Mouse (Mus musculus): ENCODE measurements around the gene Rbfox3. TPM values are rescaled to one million over a fixed set of nuclear protein-coding genes. Genes with fewer than 3 reads are reported as not detected.

The Rbfox3 gene
- polyA plus RNA-seq, 1 experiment: not detected

GRCm38 (mm10) chr11:118755003-118755402 lies 156.4 kb downstream of the Rbfox3 start:
- Histone ChIP-seq H3K27ac (ENCODE audit: insufficient read depth, low read depth, low read length) (no peak overlapping the region), H3K4me3 (ENCODE audit: insufficient read depth, low read length) (no peak overlapping the region), H3K4me1 (ENCODE audit: control insufficient read depth, insufficient read depth, low read length) (no peaks in the 10 kb centered on the region)
- TF ChIP-seq CTCF (IDR thresholded peaks at IDR 0.05; ENCODE audit: low read depth, low read length) (no peak), POLR2A (IDR thresholded peaks at IDR 0.05; ENCODE audit: borderline replicate concordance, low read depth, low read length) (no peak)

GRCm38 (mm10) chr11:118754535-118754934 lies 156.9 kb downstream of the Rbfox3 start:
- no peak for TF ChIP-seq CTCF (IDR thresholded peaks at IDR 0.05; ENCODE audit: low read depth, low read length)
- TF ChIP-seq POLR2A (IDR thresholded peaks at IDR 0.05; ENCODE audit: borderline replicate concordance, low read depth, low read length): no peak
- H3K4me3 ChIP-seq (ENCODE audit: insufficient read depth, low read length): no peak overlapping the region
- H3K27ac ChIP-seq (ENCODE audit: insufficient read depth, low read depth, low read length): no peak overlapping the region
- H3K4me1 ChIP-seq (ENCODE audit: control insufficient read depth, insufficient read depth, low read length): no peaks in the 10 kb centered on the region

GRCm38 (mm10) chr11:118751879-118752616 lies 159.3 kb downstream of the Rbfox3 start:
- Histone ChIP-seq H3K4me1 (ENCODE audit: control insufficient read depth, insufficient read depth, low read length) (no peaks in the 10 kb centered on the region), H3K4me3 (ENCODE audit: insufficient read depth, low read length) (no peak overlapping the region), H3K27ac (ENCODE audit: insufficient read depth, low read depth, low read length) (no peak overlapping the region)
- TF ChIP-seq CTCF (IDR thresholded peaks at IDR 0.05; ENCODE audit: low read depth, low read length): no peak
- no peak for TF ChIP-seq POLR2A (IDR thresholded peaks at IDR 0.05; ENCODE audit: borderline replicate concordance, low read depth, low read length)

GRCm38 (mm10) chr11:118750745-118751330 lies 160.6 kb downstream of the Rbfox3 start:
- Histone ChIP-seq H3K4me3 (ENCODE audit: insufficient read depth, low read length) (no peak overlapping the region), H3K4me1 (ENCODE audit: control insufficient read depth, insufficient read depth, low read length) (no peaks in the 10 kb centered on the region), H3K27ac (ENCODE audit: insufficient read depth, low read depth, low read length) (no peak overlapping the region)
- TF ChIP-seq CTCF (IDR thresholded peaks at IDR 0.05; ENCODE audit: low read depth, low read length) (no peak), POLR2A (IDR thresholded peaks at IDR 0.05; ENCODE audit: borderline replicate concordance, low read depth, low read length) (no peak)

- TF ChIP-seq CTCF (IDR thresholded peaks at IDR 0.05; ENCODE audit: low read depth, low read length) (no peak), POLR2A (IDR thresholded peaks at IDR 0.05; ENCODE audit: borderline replicate concordance, low read depth, low read length) (no peak)
- Histone ChIP-seq H3K4me1 (ENCODE audit: control insufficient read depth, insufficient read depth, low read length) (no peaks in the 10 kb centered on the region), H3K4me3 (ENCODE audit: insufficient read depth, low read length) (no peak overlapping the region), H3K27ac (ENCODE audit: insufficient read depth, low read depth, low read length) (no peak overlapping the region)
Measured at GRCm38 (mm10) chr11:118749541-118749940, 161.9 kb downstream of the Rbfox3 start.

GRCm38 (mm10) chr11:118748622-118749021 lies 162.8 kb downstream of the Rbfox3 start:
- Histone ChIP-seq H3K27ac (ENCODE audit: insufficient read depth, low read depth, low read length) (no peak overlapping the region), H3K4me1 (ENCODE audit: control insufficient read depth, insufficient read depth, low read length) (no peaks in the 10 kb centered on the region), H3K4me3 (ENCODE audit: insufficient read depth, low read length) (no peak overlapping the region)
- TF ChIP-seq CTCF (IDR thresholded peaks at IDR 0.05; ENCODE audit: low read depth, low read length) (no peak), POLR2A (IDR thresholded peaks at IDR 0.05; ENCODE audit: borderline replicate concordance, low read depth, low read length) (no peak)

- no peak for TF ChIP-seq POLR2A (IDR thresholded peaks at IDR 0.05; ENCODE audit: borderline replicate concordance, low read depth, low read length)
- TF ChIP-seq CTCF (IDR thresholded peaks at IDR 0.05; ENCODE audit: low read depth, low read length): no peak
- Histone ChIP-seq H3K27ac (ENCODE audit: insufficient read depth, low read depth, low read length) (no peak overlapping the region), H3K4me1 (ENCODE audit: control insufficient read depth, insufficient read depth, low read length) (no peaks in the 10 kb centered on the region), H3K4me3 (ENCODE audit: insufficient read depth, low read length) (no peak overlapping the region)
Measured at GRCm38 (mm10) chr11:118745279-118745678, 166.1 kb downstream of the Rbfox3 start.

GRCm38 (mm10) chr11:118744782-118745181 lies 166.6 kb downstream of the Rbfox3 start:
- Histone ChIP-seq H3K4me3 (ENCODE audit: insufficient read depth, low read length) (no peak overlapping the region), H3K4me1 (ENCODE audit: control insufficient read depth, insufficient read depth, low read length) (no peaks in the 10 kb centered on the region), H3K27ac (ENCODE audit: insufficient read depth, low read depth, low read length) (no peak overlapping the region)
- TF ChIP-seq CTCF (IDR thresholded peaks at IDR 0.05; ENCODE audit: low read depth, low read length): no peak

- H3K4me3 ChIP-seq (ENCODE audit: insufficient read depth, low read length): no peak overlapping the region
- no peaks in the 10 kb centered on the region for H3K4me1 ChIP-seq (ENCODE audit: control insufficient read depth, insufficient read depth, low read length)
- no peak overlapping the region for H3K27ac ChIP-seq (ENCODE audit: insufficient read depth, low read depth, low read length)
- TF ChIP-seq CTCF (IDR thresholded peaks at IDR 0.05; ENCODE audit: low read depth, low read length): peak; percentile 23; the same call in 1 of the 2 replicates
- no peak for TF ChIP-seq POLR2A (IDR thresholded peaks at IDR 0.05; ENCODE audit: borderline replicate concordance, low read depth, low read length)
Measured at GRCm38 (mm10) chr11:118742762-118743161, 168.6 kb downstream of the Rbfox3 start.

GRCm38 (mm10) chr11:118741262-118741661 lies 170.1 kb downstream of the Rbfox3 start:
- Histone ChIP-seq H3K4me1 (ENCODE audit: control insufficient read depth, insufficient read depth, low read length) (no peaks in the 10 kb centered on the region), H3K4me3 (ENCODE audit: insufficient read depth, low read length) (no peak overlapping the region), H3K27ac (ENCODE audit: insufficient read depth, low read depth, low read length) (no peak overlapping the region)
- no peak for TF ChIP-seq CTCF (IDR thresholded peaks at IDR 0.05; ENCODE audit: low read depth, low read length)
- no peak for TF ChIP-seq POLR2A (IDR thresholded peaks at IDR 0.05; ENCODE audit: borderline replicate concordance, low read depth, low read length)

All from bone marrow macrophage, adult 2 months (primary cell).